Mouse (Mus musculus) CH12.LX (cell line): Measurements from ENCODE around the gene Pcx.

Experiments
- CHD2 ChIP-seq: IDR thresholded peaks from 2 replicates; pipeline ENCODE4 v1.6.1; 2011; ENCODE audit warnings: low read length, improper control_type of control experiment
- CTCF ChIP-seq, 2 experiments: IDR thresholded peaks in 1 of 2; conservative IDR thresholded peaks in 1 of 2; 2 replicates each; pipeline ENCODE4 v1.5.1; 2011 to 2012; ENCODE audit warnings: low read depth in 2 of 2, low read length in 2 of 2, improper control_type of control experiment in 1 of 2, inconsistent platforms in 1 of 2, mild to moderate bottlenecking in 1 of 2, moderate library complexity in 1 of 2
- EP300 ChIP-seq: IDR thresholded peaks from 2 replicates; pipeline ENCODE4 v1.6.1; 2011; ENCODE audit warnings: low read length, improper control_type of control experiment
- GABPA ChIP-seq: IDR thresholded peaks from 2 replicates; pipeline ENCODE4 v1.6.1; 2012; ENCODE audit warnings: low read depth, low read length, improper control_type of control experiment, inconsistent platforms; ENCODE audit not compliant: insufficient replicate concordance
- HCFC1 ChIP-seq: IDR thresholded peaks from 2 replicates; pipeline ENCODE4 v1.6.1; 2012; ENCODE audit warnings: low read depth, mild to moderate bottlenecking, inconsistent platforms, low read length, improper control_type of control experiment
- ZMIZ1 ChIP-seq: IDR thresholded peaks from 2 replicates; pipeline ENCODE4 v1.6.1; 2012; ENCODE audit warnings: low read depth, mild to moderate bottlenecking, inconsistent platforms, low read length, improper control_type of control experiment

GRCm38 (mm10) chr19:4496535-4497262, 13.6 kb upstream of the Pcx start:
- no peak for TF ChIP-seq CTCF (conservative IDR thresholded peaks at IDR 0.05 in 1 of 2, IDR thresholded peaks at IDR 0.05 in 1 of 2; ENCODE audit: low read depth in 2 of 2, low read length in 2 of 2)
- TF ChIP-seq ZMIZ1: no peak
- no peak for TF ChIP-seq GABPA
- no peak for TF ChIP-seq EP300
- no peak for TF ChIP-seq CHD2
- no peak for TF ChIP-seq HCFC1
